Mouse (Mus musculus) neutrophil, adult 5-6 weeks (primary cell): Measurements from ENCODE around the gene Cdk17. TPM values are rescaled to one million over a fixed set of nuclear protein-coding genes. Genes with fewer than 3 reads are reported as not detected.

Experiments used
- ATAC-seq: fragments of 151-379, 151-347 bp; 2 replicates; pipeline ENCODE4 v1.8.0; 2017; ENCODE audit warnings: mild to moderate bottlenecking, moderate TSS enrichment; ENCODE audit not compliant: insufficient number of reproducible peaks, poor library complexity, low FRiP score, severe bottlenecking; ENCODE audit errors: extremely low read depth
- total RNA-seq: library from RNA; stranded (forward); fragments of 200-1000 nt; gene quantifications from 2 replicates; pipeline ENCODE4 v1.2.3, GENCODE M21; 2017

Gene Cdk17
- total RNA-seq, 1 experiment from 2014 or later: 126 TPM

GRCm38 (mm10) chr10:93205287-93205956, 44.7 kb downstream of the Cdk17 start:
- ATAC-seq: no peak

DNA sequence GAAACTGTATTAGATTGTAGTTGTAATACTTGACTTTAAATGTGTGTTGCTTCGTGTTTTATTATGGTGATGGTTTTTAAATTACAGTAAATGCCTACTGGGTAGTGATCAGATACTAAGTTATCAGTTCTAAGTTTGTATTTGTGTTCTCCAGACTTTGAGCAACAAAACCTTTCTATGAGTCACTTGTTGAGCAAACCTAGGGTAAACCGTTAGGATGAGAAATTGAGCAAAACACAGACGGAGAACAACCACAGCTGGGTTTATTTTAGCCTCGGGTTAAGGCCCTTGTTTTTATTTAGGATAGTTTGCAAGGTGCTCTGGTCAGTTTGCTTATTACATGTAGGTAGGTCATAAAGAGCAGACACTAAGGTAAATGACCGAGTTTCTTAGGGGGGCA, 46.5 kb downstream of the Cdk17 start:
- ATAC-seq: no peak

DNA sequence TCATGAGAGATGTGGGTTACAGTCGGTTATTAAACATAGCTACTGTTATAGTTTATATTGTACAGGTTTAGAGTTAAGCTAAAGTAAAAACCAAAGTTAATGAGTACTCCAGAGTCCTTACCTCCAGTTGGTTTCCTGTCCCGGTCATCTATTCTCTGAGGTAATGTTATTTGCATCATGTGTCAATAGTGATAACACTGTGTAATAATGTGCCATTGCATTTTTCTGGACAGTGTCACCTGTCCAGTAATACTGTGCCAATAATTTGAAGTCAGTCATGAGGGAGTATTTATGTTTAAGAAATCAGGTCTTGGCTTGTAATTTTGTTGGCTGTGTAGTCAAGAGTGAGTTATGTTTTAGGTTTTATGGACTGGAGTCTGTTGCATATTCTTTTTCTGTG, 52.0 kb downstream of the Cdk17 start:
- no peak for ATAC-seq

GRCm38 (mm10) chr10:93213339-93213738, 52.7 kb downstream of the Cdk17 start:
- no peak for ATAC-seq

GRCm38 (mm10) chr10:93214251-93214650, 53.6 kb downstream of the Cdk17 start:
- no peak for ATAC-seq

- ATAC-seq: no peak
Measured at GRCm38 (mm10) chr10:93215051-93215763, 54.5 kb downstream of the Cdk17 start.

GRCm38 (mm10) chr10:93225751-93226150, 65.1 kb downstream of the Cdk17 start:
- ATAC-seq: no peak

GRCm38 (mm10) chr10:93227921-93228320, 67.2 kb downstream of the Cdk17 start:
- no peak for ATAC-seq

DNA sequence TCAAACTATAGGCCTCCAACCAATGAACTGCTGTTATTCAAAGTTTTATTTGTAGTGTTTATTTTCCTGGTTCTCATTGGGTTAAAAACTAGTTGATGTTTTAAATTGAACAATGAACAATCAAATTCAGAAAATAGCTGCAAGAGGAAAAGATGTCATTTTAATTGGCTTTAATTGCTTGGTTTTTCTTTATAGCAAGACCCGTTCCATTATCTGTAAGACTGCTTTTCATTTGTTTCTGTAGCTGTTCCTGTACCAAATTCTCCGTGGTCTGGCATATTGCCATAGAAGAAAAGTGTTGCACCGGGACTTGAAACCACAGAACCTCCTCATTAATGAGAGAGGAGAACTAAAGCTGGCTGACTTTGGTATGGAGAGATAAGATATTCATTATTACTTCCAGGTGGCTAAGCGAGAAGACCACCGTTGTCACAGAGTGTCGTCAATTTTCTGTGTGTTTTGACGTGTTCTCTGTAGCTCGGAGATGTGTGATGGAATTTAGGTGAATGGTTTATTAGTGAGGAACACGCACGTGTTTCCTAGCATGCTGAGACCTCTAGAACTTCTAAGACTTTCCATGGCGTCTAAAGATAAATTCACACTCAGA, 67.8 kb downstream of the Cdk17 start:
- ATAC-seq: no peak

DNA sequence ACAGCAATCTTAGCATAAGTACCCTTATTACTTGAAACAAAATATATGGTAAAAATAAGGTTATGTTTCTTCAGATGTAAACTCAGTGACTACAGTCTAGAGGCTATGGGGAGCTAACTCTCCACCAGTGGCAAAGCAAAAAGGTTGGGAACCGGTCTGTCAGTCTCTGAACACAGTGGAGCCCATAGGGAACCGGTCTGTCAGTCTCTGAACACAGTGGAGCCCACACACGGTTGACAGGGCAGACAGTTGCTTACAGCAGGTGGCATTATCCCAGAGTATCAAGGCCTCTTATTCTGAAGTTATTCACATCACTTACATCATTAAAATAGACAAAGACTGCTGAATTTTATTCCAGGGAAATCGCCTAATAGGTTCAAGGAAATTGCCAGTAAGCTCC, 70.8 kb downstream of the Cdk17 start:
- ATAC-seq: no peak

DNA sequence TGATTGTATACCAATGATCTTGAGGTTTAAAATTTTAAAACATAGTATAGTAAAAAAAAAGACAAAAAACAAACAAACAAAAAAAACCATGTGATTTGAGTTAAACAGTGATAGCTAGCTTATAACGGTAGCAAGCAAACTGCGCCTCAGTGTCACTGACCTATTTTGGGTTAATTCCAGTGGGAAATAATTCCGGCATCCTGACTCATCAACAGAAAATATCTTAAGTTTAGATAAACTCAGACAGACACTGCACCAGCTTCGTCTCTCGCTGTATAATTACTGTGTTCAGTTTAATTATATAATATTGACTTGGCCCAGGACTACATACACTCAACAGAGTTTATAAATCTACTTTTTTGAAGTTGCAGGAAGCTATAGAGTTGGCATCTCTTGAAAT, 71.2 kb downstream of the Cdk17 start:
- no peak for ATAC-seq

DNA sequence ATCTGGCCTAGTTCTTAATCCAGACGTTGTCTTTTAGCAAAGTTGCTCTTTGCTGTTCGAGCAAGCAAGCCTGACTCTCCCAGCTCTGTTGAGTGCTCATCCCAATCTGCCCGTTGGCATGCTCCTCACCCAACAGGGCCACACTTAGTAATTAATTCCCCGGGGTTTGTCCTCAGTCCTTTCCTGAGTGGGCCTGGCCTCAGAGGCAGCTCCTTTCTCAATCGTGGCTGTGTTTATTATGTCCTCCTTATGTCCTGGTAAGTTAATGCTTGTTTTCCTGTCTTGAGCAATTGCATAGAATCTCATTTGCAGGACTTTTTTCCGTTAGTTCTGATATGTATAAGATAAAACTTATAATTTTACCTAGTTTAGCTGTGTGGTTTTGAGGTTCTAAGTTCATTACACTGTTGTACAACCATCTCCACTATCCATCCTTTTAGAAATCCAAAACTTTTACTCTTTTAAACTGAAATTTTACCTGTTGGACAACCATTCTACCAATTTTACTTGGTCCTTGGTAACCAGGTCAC, 73.1 kb downstream of the Cdk17 start:
- no peak for ATAC-seq

DNA sequence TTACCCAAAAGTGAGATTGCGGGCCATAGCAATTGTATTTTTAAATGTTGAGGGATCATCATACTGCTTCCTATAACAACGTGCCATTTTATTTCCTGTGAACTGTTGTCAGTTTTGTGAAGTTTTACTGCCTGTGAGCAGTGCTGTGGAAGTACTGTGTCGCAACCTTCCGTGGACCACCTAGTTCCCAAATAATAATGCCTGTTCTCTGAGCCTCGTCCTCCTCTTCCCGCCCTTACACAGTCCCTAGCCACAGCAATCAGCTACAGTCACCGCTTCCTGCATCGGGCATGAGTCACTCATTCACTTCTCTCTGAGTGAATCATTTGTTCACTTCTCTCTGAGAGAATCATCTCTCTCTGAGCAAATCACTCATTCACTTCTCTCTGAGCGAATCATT, 74.0 kb downstream of the Cdk17 start:
- no peak for ATAC-seq

GRCm38 (mm10) chr10:93239201-93239806, 78.6 kb downstream of the Cdk17 start:
- ATAC-seq: no peak

- ATAC-seq: no peak
Measured at GRCm38 (mm10) chr10:93242208-93242607, 81.5 kb downstream of the Cdk17 start.

DNA sequence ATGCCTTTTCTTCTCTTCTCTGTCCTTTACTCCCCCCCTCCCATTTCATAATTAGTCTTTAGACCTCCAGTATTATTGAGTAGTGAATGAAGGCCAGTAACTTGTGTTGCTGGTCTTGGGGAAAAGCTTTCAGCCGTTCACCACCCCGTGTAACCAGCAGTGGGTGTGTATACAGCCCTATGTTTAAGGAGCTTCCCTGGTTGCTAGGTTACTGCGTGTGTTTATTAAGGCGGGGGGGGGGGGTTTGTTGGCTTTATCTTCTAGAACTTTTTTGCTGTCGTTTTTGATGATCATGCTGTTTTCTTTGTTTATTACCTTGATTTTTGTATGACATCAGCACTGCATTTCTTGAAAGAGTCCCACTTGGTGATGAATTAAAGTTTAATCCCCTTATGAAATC, 82.2 kb downstream of the Cdk17 start:
- ATAC-seq: no peak

DNA sequence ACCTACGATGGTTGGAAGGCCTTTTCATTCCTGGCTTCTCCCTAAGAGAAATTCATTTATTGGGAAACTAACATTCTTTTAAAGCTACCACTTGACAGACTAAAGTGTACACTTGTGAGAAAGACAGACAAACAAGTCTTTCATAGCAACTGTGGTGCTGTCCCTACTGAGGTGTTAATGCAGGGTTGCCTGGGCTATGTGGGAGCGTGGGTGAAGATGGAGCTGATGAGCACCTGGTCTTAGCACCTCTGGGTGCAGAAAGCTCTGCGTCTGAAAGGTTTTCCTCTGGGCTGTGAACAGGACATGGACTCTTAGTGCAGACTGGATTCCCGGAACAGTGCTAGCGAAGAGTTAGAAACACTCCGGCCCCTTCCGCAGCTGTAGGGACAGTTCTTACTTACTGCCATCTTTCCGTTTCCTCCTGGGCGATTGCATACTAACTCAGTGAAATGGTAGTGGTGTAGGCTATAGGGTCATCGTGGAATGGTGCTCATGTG, 83.6 kb downstream of the Cdk17 start:
- ATAC-seq: no peak

GRCm38 (mm10) chr10:93246185-93246920, 85.7 kb downstream of the Cdk17 start:
- no peak for ATAC-seq

DNA sequence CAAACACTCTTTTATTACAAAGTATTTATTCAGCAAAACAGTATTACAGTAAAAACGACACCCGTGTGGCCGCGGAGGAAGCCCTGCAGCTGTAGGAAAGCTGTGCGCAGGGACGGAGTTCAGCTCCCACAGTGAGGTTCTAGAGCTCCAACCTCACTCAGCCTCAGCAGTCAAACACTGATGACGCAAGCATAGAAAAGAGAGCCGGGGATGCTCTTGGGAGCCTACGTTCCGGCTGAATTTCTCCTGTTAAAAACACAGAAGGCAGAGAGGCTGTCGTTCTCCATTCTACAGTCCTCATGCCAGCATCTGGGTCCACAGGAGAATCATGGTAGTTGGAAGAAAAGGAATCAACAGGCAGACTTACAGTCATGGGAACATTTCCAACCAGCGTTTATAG, 86.7 kb downstream of the Cdk17 start:
- ATAC-seq: no peak
